Mouse (Mus musculus) ES-Bruce4 (cell line): ENCODE results near the gene Ssbp3.

Experiments used
- CTCF ChIP-seq: IDR thresholded peaks from one replicate; pipeline ENCODE4 v1.8.1; 2011; ENCODE audit warnings: low read depth, low read length
- EP300 ChIP-seq: IDR thresholded peaks from 2 replicates; pipeline ENCODE4 v1.6.1; 2011; ENCODE audit warnings: low read depth, low read length; ENCODE audit not compliant: insufficient read depth
- POLR2A ChIP-seq: IDR thresholded peaks from one replicate; pipeline ENCODE4 v1.8.1; 2011; ENCODE audit warnings: low read length; ENCODE audit not compliant: insufficient read depth

DNA sequence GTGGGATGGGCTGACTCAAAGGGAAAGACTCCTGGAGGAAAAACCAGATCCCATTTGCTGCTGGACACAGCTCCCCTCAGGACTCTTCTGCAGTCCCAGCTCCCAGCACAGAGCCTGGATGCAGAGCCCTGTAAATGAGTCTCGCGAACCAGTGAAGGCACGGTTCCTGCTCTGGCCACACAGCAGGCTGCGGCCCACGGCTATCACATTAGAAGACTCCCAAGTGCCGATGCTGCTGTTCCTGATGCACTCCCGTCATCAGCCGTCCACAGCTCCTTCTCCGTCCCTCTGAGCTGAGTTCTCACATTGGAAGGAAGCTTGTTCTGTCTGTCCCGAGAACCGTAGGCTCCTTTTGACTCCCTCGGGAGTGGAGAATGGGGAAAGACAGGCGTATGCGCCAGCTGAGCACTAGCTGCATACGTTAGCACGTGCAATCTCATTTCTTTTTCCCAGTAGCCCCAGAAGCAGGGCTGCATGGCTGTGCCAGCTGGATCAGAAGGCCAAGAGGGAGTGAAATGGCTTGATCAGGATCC is 186.4 kb downstream of the Ssbp3 start, which contains the start of gene Cdcp2:
- TF ChIP-seq CTCF: no peak
- TF ChIP-seq POLR2A: no peak
- TF ChIP-seq EP300: no peak
